Mouse (Mus musculus): ENCODE data around the gene Mrps24. TPM values are rescaled to one million over a fixed set of nuclear protein-coding genes. Genes with fewer than 3 reads are reported as not detected.

The Mrps24 gene
- polyA plus RNA-seq, 2 experiments, result 135 to 219 TPM

GRCm38 (mm10) chr11:5742106-5742505 is 26.6 kb upstream of the Mrps24 start:
- Histone ChIP-seq H3K4me3 (replicated peaks; ENCODE audit: low read length) (no peak overlapping the region), H3K4me1 (ENCODE audit: control insufficient read depth, insufficient read depth, low read length) (peaks cover 4% of the 10 kb centered on the region; the same call in 1 of the 2 replicates), H3K36me3 (ENCODE audit: control insufficient read depth, insufficient read depth, low read length) (no peaks in the 10 kb centered on the region), H3K4me2 (replicated peaks; ENCODE audit: low read depth, low read length, severe bottlenecking) (no peak overlapping the region), H3K9ac (ENCODE audit: low read depth, low read length, severe bottlenecking) (no peak overlapping the region), H3K27ac (replicated peaks; ENCODE audit: low read depth, low read length) (no peak overlapping the region), H3K9me3 (ENCODE audit: control insufficient read depth, low read length) (no peaks in the 10 kb centered on the region), H3K27me3 (ENCODE audit: control insufficient read depth, insufficient read depth, low read length) (no peaks in the 10 kb centered on the region)
- ATAC-seq (ENCODE audit: low FRiP score, low read depth), result no peak
- DNase-seq (ENCODE audit: low spot score), result no peak
- WGBS, result 76% methylated on average over 7 of the region's 7 CpGs
- TF ChIP-seq POLR2A (IDR thresholded peaks at IDR 0.05; ENCODE audit: borderline replicate concordance, extremely low read depth, insufficient read depth, insufficient read length), result no peak

- peak overlapping the region; percentile 81 for H3K4me2 ChIP-seq (replicated peaks; ENCODE audit: low read depth, low read length, severe bottlenecking)
- peak overlapping the region; percentile 98 for H3K9ac ChIP-seq (ENCODE audit: low read depth, low read length, severe bottlenecking)
- no peaks in the 10 kb centered on the region for H3K9me3 ChIP-seq (ENCODE audit: control insufficient read depth, low read length)
- DNase-seq (ENCODE audit: low spot score) (peak; percentile 79), ATAC-seq (ENCODE audit: low FRiP score, low read depth) (peak; percentile 92)
- H3K4me3 ChIP-seq (replicated peaks; ENCODE audit: low read length), result peak overlapping the region; percentile 86
- peaks cover 4% of the 10 kb centered on the region; the same call in 1 of the 2 replicates for H3K4me1 ChIP-seq (ENCODE audit: control insufficient read depth, insufficient read depth, low read length)
- WGBS, result under 1% methylated on average over 27 of the region's 50 CpGs
- TF ChIP-seq POLR2A (IDR thresholded peaks at IDR 0.05; ENCODE audit: borderline replicate concordance, extremely low read depth, insufficient read depth, insufficient read length), result no peak
- no peaks in the 10 kb centered on the region for H3K27me3 ChIP-seq (ENCODE audit: control insufficient read depth, insufficient read depth, low read length)
- no peaks in the 10 kb centered on the region for H3K36me3 ChIP-seq (ENCODE audit: control insufficient read depth, insufficient read depth, low read length)
- peak overlapping the region; percentile 86 for H3K27ac ChIP-seq (replicated peaks; ENCODE audit: low read depth, low read length)
Observed at GRCm38 (mm10) chr11:5740965-5741627, 25.6 kb upstream of the Mrps24 start.

- TF ChIP-seq POLR2A (IDR thresholded peaks at IDR 0.05; ENCODE audit: borderline replicate concordance, extremely low read depth, insufficient read depth, insufficient read length), result no peak
- no peaks in the 10 kb centered on the region for H3K36me3 ChIP-seq (ENCODE audit: control insufficient read depth, insufficient read depth, low read length)
- WGBS, result 2% methylated on average over 23 of the region's 26 CpGs
- ATAC-seq (ENCODE audit: low FRiP score, low read depth), result peak; percentile 53
- peak overlapping the region; percentile 81 for H3K4me2 ChIP-seq (replicated peaks; ENCODE audit: low read depth, low read length, severe bottlenecking)
- H3K9me3 ChIP-seq (ENCODE audit: control insufficient read depth, low read length), result no peaks in the 10 kb centered on the region
- no peaks in the 10 kb centered on the region for H3K27me3 ChIP-seq (ENCODE audit: control insufficient read depth, insufficient read depth, low read length)
- H3K27ac ChIP-seq (replicated peaks; ENCODE audit: low read depth, low read length), result peak overlapping the region; percentile 86
- peaks cover 4% of the 10 kb centered on the region; the same call in 1 of the 2 replicates for H3K4me1 ChIP-seq (ENCODE audit: control insufficient read depth, insufficient read depth, low read length)
- peak; percentile 20 for DNase-seq (ENCODE audit: low spot score)
- peak overlapping the region; percentile 86 for H3K4me3 ChIP-seq (replicated peaks; ENCODE audit: low read length)
- peak overlapping the region; percentile 98 for H3K9ac ChIP-seq (ENCODE audit: low read depth, low read length, severe bottlenecking)
Observed at GRCm38 (mm10) chr11:5740599-5740964, 25.1 kb upstream of the Mrps24 start.

- peak overlapping the region; percentile 86 for H3K4me3 ChIP-seq (replicated peaks; ENCODE audit: low read length)
- H3K27me3 ChIP-seq (ENCODE audit: control insufficient read depth, insufficient read depth, low read length), result no peaks in the 10 kb centered on the region
- H3K4me2 ChIP-seq (replicated peaks; ENCODE audit: low read depth, low read length, severe bottlenecking), result peak overlapping the region; percentile 81; the same call in 1 of the 2 replicates
- no peak overlapping the region; the same call in 1 of the 2 replicates for H3K9ac ChIP-seq (ENCODE audit: low read depth, low read length, severe bottlenecking)
- WGBS, result 61% methylated on average over 3 of the region's 3 CpGs
- no peaks in the 10 kb centered on the region for H3K36me3 ChIP-seq (ENCODE audit: control insufficient read depth, insufficient read depth, low read length)
- no peak for ATAC-seq (ENCODE audit: low FRiP score, low read depth)
- H3K4me1 ChIP-seq (ENCODE audit: control insufficient read depth, insufficient read depth, low read length), result peaks cover 4% of the 10 kb centered on the region; the same call in 1 of the 2 replicates
- no peak overlapping the region for H3K27ac ChIP-seq (replicated peaks; ENCODE audit: low read depth, low read length)
- TF ChIP-seq POLR2A (IDR thresholded peaks at IDR 0.05; ENCODE audit: borderline replicate concordance, extremely low read depth, insufficient read depth, insufficient read length), result no peak
- H3K9me3 ChIP-seq (ENCODE audit: control insufficient read depth, low read length), result no peaks in the 10 kb centered on the region
- DNase-seq (ENCODE audit: low spot score), result no peak
Observed at GRCm38 (mm10) chr11:5739846-5740245, 24.4 kb upstream of the Mrps24 start.

GRCm38 (mm10) chr11:5738888-5739632 is 23.6 kb upstream of the Mrps24 start:
- Histone ChIP-seq H3K27ac (replicated peaks; ENCODE audit: low read depth, low read length) (no peak overlapping the region), H3K4me3 (replicated peaks; ENCODE audit: low read length) (no peak overlapping the region), H3K4me1 (ENCODE audit: control insufficient read depth, insufficient read depth, low read length) (peaks cover 4% of the 10 kb centered on the region; the same call in 1 of the 2 replicates), H3K9me3 (ENCODE audit: control insufficient read depth, low read length) (no peaks in the 10 kb centered on the region), H3K4me2 (replicated peaks; ENCODE audit: low read depth, low read length, severe bottlenecking) (no peak overlapping the region), H3K36me3 (ENCODE audit: control insufficient read depth, insufficient read depth, low read length) (no peaks in the 10 kb centered on the region), H3K9ac (ENCODE audit: low read depth, low read length, severe bottlenecking) (no peak overlapping the region), H3K27me3 (ENCODE audit: control insufficient read depth, insufficient read depth, low read length) (no peaks in the 10 kb centered on the region)
- TF ChIP-seq POLR2A (IDR thresholded peaks at IDR 0.05; ENCODE audit: borderline replicate concordance, extremely low read depth, insufficient read depth, insufficient read length), result no peak
- DNase-seq (ENCODE audit: low spot score) (no peak), ATAC-seq (ENCODE audit: low FRiP score, low read depth) (no peak)
- 77% methylated on average over 5 of the region's 5 CpGs for WGBS
